Comparison of ENCODE assay signal across 23 mouse cellular contexts in genomic region chr7:90148023-90148422, GRCm38 (mm10). TPM values are rescaled to one million over a fixed set of nuclear protein-coding genes. Genes with fewer than 3 reads are reported as not detected.
DNase-seq lines count a peak whose midpoint lies in the region; ATAC-seq and TF ChIP-seq lines count a peak whose summit lies in the region.
"Had no signal": no experiment of that assay in that cellular context is flagged by ENCODE, and none has a peak within 500 bp of the region (broad histone marks: within the 10 kb centered on the region; RNA-seq: fewer than 3 reads in every experiment).

No protein-coding gene starts in this region.

- no peak overlapping the region for H3K4me2 ChIP-seq in heart, embryonic 16.5 days (ENCODE audit: low read depth, low read length)
- peak overlapping the region; percentile 69 for H3K4me2 ChIP-seq in liver, postnatal 0 days (ENCODE audit: low read depth, low read length)
- H3K4me2 ChIP-seq: embryonic facial prominence, embryonic 15.5 days; hindbrain, embryonic 12.5 days; midbrain, embryonic 12.5 days; neural tube, embryonic 15.5 days had no signal

- H3K4me3 ChIP-seq in gastrocnemius, adult 2 months, result peak overlapping the region; percentile 19; the same call in 1 of the 2 replicates
- no peak overlapping the region for H3K4me3 ChIP-seq in heart, embryonic 16.5 days (ENCODE audit: low read length)
- H3K4me3 ChIP-seq in liver, postnatal 0 days (ENCODE audit: low read depth, low read length), result no peak overlapping the region; the same call in 1 of the 2 replicates
- H3K4me3 ChIP-seq: embryonic facial prominence, embryonic 15.5 days; forebrain, embryonic 10.5 days; hindbrain, embryonic 12.5 days; limb, embryonic 10.5 days; midbrain, embryonic 12.5 days; neural tube, embryonic 15.5 days had no signal

- DNase-seq in gastrocnemius, adult 2 months, result no peak
- no peak for DNase-seq in gastrocnemius, postnatal 10 days
- no peak for DNase-seq in heart, adult 11 months
- peak; percentile 34 for DNase-seq in c-Kit-positive CD71-positive TER-119-negative erythroid progenitor cells, embryonic 14.5 days (ENCODE audit: low read depth)
- DNase-seq in liver, postnatal 0 days, result no peak
- no peak for DNase-seq in c-Kit-positive CD71-positive TER-119-positive erythroid progenitor cells, embryonic 14.5 days (ENCODE audit: low spot score)
- DNase-seq: adrenal gland, postnatal 25 days; cerebellum, adult 11 months; cerebellum, adult 9-11 months; gastrocnemius, postnatal 25 days; kidney, adult 18-20 months; kidney, postnatal 10 days; lung, postnatal 10 days; thymus, adult 18-20 months; thymus, postnatal 36 days had no signal

- no peaks in the 10 kb centered on the region for H3K36me3 ChIP-seq in heart, embryonic 16.5 days (ENCODE audit: control insufficient read depth, insufficient read depth)
- peaks cover 13% of the 10 kb centered on the region for H3K36me3 ChIP-seq in liver, postnatal 0 days (replicated peaks; ENCODE audit: insufficient read depth, low read length)
- H3K36me3 ChIP-seq: embryonic facial prominence, embryonic 15.5 days; forebrain, embryonic 10.5 days; hindbrain, embryonic 12.5 days; limb, embryonic 10.5 days; midbrain, embryonic 12.5 days; neural tube, embryonic 15.5 days had no signal

- H3K9ac ChIP-seq in heart, embryonic 16.5 days (ENCODE audit: low read length), result 0 out of 2 replicates have a peak overlapping the region, but pooled peaks have one; percentile 13
- H3K9ac ChIP-seq in liver, postnatal 0 days (replicated peaks), result no peak overlapping the region
- H3K9ac ChIP-seq: embryonic facial prominence, embryonic 15.5 days; hindbrain, embryonic 12.5 days; midbrain, embryonic 12.5 days; neural tube, embryonic 15.5 days had no signal

- TF ChIP-seq CTCF in gastrocnemius, adult 2 months (IDR thresholded peaks at IDR 0.05), result no peak
- no peak for TF ChIP-seq CTCF in liver, postnatal 0 days (IDR thresholded peaks at IDR 0.05; ENCODE audit: low read depth)

- no peaks in the 10 kb centered on the region for H3K27me3 ChIP-seq in heart, embryonic 16.5 days (ENCODE audit: control insufficient read depth, insufficient read depth, low read length)
- no peaks in the 10 kb centered on the region for H3K27me3 ChIP-seq in liver, postnatal 0 days (ENCODE audit: insufficient read depth, low read length)
- H3K27me3 ChIP-seq: embryonic facial prominence, embryonic 15.5 days; hindbrain, embryonic 12.5 days; midbrain, embryonic 12.5 days; neural tube, embryonic 15.5 days had no signal

- intact Hi-C loops in gastrocnemius, adult 2 months (cut with DNase I), result loop anchor here (10.0 kb wide), 1 partner anchor 117 kb away; the partner anchor contains the start of gene Ccdc83

- H3K27ac ChIP-seq in gastrocnemius, adult 2 months, result peak overlapping the region; percentile 88
- H3K27ac ChIP-seq in heart, embryonic 16.5 days (ENCODE audit: low read length), result no peak overlapping the region
- peak overlapping the region; percentile 58 for H3K27ac ChIP-seq in liver, postnatal 0 days (ENCODE audit: low read depth)
- H3K27ac ChIP-seq: embryonic facial prominence, embryonic 15.5 days; forebrain, embryonic 10.5 days; hindbrain, embryonic 12.5 days; limb, embryonic 10.5 days; midbrain, embryonic 12.5 days; neural tube, embryonic 15.5 days had no signal

- 20% methylated on average over 2 of the region's 2 CpGs for WGBS in heart, embryonic 16.5 days
- WGBS in liver, postnatal 0 days (ENCODE audit: insufficient replicate concordance), result 19% methylated on average over 2 of the region's 2 CpGs

- ATAC-seq in heart, embryonic 16.5 days (replicated peaks; ENCODE audit: extremely low read depth, insufficient read depth, low FRiP score), result no peak
- no peak for ATAC-seq in liver, postnatal 0 days
- ATAC-seq: forebrain, embryonic 16.5 days had no signal

- TF ChIP-seq EP300 in liver, postnatal 0 days (IDR thresholded peaks at IDR 0.05; ENCODE audit: low read depth), result 0 out of 2 replicates have a peak, but pooled peaks have one; percentile 14

- H3K4me1 ChIP-seq in heart, embryonic 16.5 days (ENCODE audit: control insufficient read depth, insufficient read depth, low read length), result peaks cover 40% of the 10 kb centered on the region
- H3K4me1 ChIP-seq in liver, postnatal 0 days (ENCODE audit: insufficient read depth), result peaks cover 45% of the 10 kb centered on the region

- H3K9me3 ChIP-seq in heart, embryonic 16.5 days (replicated peaks; ENCODE audit: control insufficient read depth, low read length), result no peaks in the 10 kb centered on the region
- H3K9me3 ChIP-seq in liver, postnatal 0 days (ENCODE audit: low read length), result no peaks in the 10 kb centered on the region
- H3K9me3 ChIP-seq: embryonic facial prominence, embryonic 15.5 days; forebrain, embryonic 10.5 days; hindbrain, embryonic 12.5 days; limb, embryonic 10.5 days; midbrain, embryonic 12.5 days; neural tube, embryonic 15.5 days had no signal

RNA-seq across cellular contexts. Expression of gene Picalm, which starts 18.0 kb away (rescaled TPM):
- total RNA-seq in gastrocnemius, adult 2 months (2021), result 10 to 100 TPM; 87.9 to 93.4 TPM
- 100 to 1,000 TPM; 152 to 168 TPM for total RNA-seq in gastrocnemius, postnatal 10 days (2021)
- 26.9 and 27.5 TPM in 2 replicates for polyA plus RNA-seq in heart, embryonic 16.5 days (2015; fragmentation: Nextera tagmentation; extraction: Ambion mirVana)
- 29.9 and 30.6 TPM in 2 replicates for polyA plus RNA-seq in liver, postnatal 0 days (2015; fragmentation: Nextera tagmentation; extraction: Ambion mirVana)
